Mouse (Mus musculus) neutrophil, adult 5-6 weeks (primary cell): Measurements from ENCODE around the gene Lrrc9. TPM values are rescaled to one million over a fixed set of nuclear protein-coding genes. Genes with fewer than 3 reads are reported as not detected.
A peak's percentile ranks its signal among the peaks of the same experiment; 100 is the strongest.

Source experiments
- ATAC-seq: fragments of 151-379, 151-347 bp; 2 replicates; pipeline ENCODE4 v1.8.0; 2017; ENCODE audit warnings: mild to moderate bottlenecking, moderate TSS enrichment; ENCODE audit not compliant: insufficient number of reproducible peaks, poor library complexity, low FRiP score, severe bottlenecking; ENCODE audit errors: extremely low read depth
- total RNA-seq: library from RNA; stranded (forward); fragments of 200-1000 nt; gene quantifications from 2 replicates; pipeline ENCODE4 v1.2.3, GENCODE M21; 2017

Lrrc9 gene
- total RNA-seq = 0.12 TPM in 1 of 2 replicates, not detected in the other

DNA sequence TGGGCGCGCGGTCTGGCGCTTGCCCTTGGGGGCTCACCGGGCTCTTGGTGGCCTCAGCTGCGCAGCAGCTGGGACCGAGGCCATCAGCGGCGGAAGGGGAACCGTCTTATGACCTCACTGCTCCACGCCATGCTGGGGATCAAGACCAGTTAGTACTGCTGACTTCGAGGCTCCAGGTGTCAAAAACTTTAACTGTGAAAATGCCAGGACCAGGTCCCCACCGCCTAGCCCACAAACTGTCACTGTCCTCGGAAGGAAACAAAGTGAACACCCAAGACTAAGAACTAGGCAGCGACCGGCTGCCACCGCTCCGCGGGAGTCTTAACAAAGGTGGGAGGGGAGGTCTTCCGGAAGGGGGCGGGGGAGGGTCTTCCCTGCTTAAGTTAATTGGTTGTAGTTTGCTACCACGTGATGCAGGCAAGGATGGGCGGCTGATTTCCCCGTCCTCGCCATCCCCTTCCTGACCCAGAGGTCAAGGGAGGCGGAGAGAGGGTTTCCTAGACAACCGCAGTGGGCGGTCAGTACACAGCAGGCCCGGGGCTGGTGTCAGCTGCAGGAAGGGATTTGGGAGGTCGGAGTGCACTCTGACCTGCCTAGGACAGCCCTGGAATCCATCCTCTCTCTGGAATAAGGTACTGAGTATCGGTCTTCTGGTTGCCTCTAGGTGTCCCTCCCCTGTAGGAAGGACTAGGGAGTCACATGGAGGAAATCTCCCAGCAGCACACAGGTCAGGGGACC, at the start of gene Lrrc9:
Gene Lrrc9 (plus strand): TSS at position 28 of the 738 bp plus-strand sequence.
- no peak for ATAC-seq

DNA sequence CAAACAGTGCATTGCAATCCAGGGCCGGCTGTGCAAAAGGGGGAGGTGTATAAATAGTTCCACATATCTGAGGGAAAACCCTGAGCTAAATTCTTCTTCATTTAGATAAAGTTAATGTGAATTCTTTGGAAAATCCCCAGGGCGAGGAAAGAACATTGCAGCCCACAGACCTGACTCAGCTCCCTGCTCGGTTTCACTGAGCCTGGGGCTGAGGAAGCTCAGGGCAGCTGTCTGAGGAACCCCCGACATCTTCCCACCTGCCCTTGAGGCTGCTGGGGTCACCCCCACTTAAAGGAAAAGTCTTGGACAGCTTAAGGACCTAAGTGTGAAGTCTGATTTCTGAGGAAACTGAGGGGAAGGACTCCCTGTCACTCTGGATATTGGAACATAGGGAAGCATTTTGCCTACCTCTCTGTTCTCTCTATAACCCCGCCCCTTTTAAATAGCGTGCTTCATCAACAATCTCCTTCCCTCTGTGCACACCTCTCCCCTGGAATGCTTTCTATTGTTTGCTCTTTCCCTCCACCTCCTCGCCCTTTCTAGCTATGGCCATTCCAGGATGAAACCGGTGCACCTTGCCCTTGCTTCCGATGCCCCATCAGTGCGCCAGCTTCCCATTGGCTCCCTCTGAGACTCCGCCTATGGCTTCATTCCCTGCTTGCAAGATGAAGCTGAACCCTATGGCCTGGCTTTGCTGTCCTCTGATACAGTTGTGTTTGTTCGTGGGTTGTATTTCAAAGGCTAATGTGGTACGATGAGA, 48.4 kb upstream of the Lrrc9 start:
- no peak for ATAC-seq

DNA sequence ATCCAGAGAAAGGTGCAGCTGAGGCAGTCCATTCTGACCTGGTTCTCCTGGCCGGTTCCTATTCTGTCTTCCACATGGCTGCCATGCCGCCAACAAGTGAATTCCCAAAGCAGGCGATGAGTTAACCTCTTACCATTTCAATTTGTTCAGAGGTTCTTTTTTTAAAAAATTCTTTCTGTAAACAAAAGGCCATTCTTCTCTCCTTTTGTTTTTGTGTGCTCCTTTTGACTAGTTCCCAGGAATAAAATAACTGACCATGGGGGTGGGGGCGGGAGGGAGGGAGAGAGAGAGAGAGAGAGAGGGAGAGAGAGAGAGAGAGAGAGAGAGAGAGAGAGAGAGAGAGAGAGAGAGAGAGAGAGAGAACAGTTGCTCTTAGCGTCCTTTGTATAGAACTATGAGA, 36.6 kb upstream of the Lrrc9 start:
- ATAC-seq = no peak

DNA sequence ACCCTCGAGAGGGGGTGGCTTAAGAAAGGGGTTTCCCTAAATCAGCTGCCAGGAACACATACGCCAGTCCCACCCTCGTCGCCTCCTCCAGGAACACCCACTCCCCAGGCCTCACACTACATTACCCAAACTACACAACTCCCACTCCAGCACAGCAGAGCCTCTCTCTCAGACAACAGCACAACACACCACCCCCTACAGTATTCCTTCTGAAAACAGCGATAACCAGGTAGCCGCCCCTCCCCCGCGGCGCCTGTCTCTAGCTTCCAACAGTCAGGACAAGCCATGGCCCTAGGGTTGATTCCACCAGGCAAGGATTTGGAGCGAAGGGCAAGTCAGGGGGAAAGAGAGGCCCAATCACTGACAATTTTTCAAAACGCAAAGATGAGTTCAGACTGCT, 34.5 kb upstream of the Lrrc9 start:
- no peak for ATAC-seq

DNA sequence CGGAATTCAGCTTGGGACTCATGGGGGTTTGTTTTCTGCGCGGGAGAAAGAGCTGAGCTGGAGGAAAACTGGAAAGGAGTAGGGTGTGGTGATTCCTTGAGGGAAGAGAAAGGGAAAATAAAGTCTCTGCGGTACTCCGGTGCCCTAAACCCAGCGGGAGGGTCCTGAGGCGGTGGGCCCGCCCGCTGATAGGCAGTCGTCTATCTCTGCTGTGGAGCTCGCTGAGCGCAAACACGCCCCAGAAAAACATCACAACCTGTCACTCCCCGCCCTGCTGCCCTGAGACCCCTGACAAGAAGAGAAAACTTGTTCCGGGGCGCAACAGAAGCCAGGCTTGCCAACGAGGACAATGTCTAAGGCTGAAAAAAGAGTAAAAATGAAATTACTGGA, 34.0 kb upstream of the Lrrc9 start:
- 0 out of 2 replicates have a peak, but pooled peaks have one; percentile 3 for ATAC-seq

DNA sequence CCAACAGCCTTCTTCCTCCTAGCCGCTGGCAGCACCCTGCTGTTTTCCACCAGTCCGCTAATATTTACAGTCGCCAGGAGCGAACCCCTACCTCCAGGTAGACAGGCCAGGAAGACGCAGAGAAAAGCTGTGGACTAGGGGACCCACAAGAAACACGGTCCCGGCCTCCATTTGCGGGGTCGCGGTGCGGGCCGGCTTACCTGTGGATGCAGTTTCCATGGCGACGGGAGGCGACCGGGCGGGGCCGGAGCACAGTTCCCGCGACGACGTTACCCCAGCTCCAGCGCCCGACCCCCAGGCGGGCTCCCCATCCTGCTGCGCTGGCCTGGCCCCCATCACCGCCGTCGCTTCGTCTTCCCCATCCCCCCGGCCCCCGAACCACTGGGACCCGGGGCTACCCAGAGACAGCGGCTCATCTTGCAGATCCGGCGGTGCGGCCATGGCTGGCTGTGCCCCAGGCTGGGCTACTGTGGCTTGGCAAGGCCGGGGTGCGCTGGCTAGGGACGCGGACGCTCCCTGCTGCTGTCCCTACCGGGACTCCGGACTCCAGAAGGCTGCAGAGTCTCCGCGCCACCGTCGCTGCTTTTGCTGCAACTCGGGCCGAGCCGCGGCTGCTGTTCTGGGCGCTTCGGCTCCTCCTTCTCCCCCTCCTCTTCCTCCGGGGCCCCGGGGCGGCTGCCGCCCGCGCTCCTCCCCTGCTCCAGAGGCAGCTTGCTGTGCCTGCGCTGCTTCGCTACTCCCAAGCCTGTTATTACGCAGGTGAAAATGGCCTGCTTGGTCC, 33.4 kb upstream of the Lrrc9 start:
- ATAC-seq = no peak

DNA sequence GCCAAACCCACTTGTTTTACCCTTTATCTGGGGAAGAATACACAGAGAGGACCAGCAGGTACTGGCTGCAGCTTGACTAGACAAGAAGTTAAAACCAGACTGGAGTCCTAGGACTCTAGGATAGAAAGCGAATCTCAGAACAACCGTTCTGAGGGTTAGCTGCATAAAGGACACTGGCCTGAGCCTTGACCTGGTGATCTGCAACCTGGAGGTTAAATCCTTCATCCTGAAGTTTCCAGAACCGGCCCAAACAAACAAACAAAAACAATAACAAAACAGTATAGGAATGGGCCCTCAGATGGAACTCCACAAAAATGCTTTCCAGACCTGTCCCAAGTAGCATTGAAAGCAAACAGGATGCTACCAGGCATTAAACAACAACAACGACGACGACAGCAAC, 32.7 kb upstream of the Lrrc9 start, which contains the start of gene Rtn1:
Gene Rtn1 (minus strand): TSS at position 101 of the 400 bp plus-strand sequence.
- no peak for ATAC-seq

DNA sequence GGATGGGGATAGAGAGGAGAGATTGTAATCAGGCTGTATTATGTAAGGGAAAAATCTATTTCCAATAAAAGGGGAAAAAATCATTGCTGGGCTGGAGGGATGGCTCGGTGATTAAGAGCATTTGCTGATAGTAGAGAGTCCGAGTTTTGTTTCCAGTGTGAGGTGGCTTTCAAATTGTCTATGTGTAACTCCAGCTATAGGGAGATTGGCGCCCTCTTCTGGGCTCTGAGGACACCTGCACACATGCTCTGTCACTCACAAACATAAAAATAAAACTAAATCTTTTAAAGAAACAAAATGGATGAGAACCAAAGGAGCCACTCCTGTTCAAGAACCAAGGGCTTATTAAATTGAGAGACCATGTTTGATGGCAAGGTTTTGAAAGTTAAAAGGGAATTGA, 23.9 kb upstream of the Lrrc9 start:
- ATAC-seq = 0 out of 2 replicates have a peak, but pooled peaks have one; percentile 26

DNA sequence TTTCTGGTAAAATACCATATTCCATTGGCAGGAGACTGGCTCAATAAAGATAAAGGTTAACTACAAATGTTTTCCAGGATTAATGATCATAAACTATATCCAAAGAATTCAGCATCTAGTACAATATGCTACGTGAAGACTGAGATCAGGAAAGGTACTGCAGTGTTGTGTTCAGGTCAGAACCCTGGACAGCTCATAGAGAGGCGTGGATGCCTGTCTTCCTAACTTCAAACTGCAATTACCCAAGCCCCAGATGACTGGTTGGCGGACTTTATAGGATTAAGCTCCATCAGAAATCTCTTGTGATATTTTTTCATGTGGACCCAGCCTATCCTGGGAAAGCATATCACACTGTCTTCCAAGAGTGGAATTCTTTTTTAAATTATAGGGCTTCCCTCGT, 19.0 kb upstream of the Lrrc9 start:
- ATAC-seq = no peak

DNA sequence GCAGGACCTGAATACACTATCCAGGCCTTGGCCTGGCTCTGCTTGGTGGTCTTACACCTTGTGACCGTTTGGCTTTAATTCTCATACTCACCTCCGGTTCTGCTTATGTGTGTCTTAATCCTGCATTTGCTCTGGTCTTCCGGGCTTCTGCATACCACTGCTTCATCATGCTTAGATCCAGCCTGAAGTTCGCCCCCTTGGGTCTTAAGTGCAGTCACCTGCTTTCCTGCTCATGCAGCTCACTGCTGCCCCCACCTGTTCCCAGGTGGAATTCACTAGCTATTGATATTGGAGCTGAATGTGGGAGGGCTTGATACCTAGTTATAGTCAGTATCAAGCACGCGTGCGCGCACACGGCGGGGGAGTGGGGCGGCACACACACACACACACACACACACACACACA, 13.9 kb upstream of the Lrrc9 start:
- ATAC-seq = peak; percentile 51; the same call in 1 of the 2 replicates

DNA sequence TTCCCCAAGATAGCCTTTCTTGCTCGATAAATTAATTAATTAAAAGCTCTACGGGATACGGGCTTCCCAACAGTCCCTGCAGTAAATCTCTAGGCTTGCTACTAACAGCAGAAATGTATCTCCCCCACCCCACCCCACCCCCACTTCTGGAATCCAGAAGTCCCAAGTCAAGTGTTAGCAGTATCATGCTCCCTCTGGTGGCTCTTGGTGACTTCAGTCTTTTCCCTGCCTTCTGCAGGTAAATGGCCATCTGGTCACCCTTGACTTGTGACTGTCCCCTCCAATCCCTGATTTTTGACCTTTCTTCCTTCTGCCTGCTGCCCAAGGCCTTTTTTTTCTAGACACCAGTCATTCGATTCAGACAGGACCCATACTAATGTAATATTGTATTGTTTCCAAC, 9.5 kb upstream of the Lrrc9 start:
- no peak for ATAC-seq

DNA sequence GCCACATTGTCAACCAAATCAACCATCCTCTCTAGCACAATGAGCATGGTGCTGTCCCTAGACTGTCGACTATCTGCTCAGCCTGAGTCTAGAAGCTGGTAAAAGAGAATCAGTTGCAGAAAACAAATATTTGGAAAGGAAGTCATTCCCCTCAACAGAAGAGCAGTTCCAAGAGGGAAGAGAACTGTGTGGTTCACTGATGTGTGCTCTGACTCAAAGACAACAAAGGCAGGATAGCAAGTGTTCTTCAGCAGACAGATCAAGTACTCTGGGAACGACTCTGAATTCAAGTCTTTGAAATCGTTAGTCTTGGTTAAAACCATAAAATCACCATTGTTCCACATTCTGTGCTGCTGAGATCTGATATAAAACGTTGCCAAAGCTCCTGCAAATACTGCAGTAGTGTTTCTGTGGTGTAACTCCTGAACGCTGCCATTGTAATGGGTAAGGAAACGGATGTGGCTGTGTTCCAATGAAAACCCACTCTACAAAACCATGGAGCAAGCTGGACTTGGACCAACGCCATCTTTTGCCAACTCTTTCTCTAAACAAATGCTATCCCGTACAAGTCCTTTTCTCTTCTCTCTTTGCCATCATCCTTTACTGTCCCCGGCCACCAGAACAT, 8.3 kb upstream of the Lrrc9 start:
- no peak for ATAC-seq

DNA sequence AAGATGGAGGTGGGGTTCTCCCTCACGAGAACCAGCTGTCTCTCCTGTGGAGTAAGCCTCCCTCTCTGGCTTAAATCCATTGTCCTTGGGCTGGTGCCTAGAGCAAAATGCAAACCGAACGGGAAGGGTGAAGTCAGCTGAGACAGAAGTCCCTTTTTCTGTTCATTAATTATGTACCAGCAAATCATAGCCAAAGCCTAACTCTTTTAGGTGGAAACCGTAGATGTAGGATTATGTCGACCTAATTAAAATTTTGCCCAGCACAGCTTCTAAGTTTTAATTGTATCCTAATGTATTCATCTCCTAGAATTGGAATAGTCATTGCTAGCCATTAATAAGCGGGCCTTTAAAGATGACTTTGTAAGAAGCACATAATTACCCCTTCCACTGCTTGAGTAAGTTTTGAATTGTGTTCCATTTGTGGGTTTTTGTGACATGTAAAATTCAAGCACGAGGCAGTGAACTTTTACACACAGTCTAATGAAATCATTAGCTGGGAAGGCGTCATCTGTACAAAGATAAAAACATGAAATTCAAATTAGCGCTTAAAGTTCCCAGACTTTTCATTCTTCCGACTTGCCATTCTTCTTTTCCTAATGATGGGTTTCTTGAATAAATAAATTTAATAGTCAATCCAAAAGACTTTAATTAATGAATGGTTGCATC, 3.9 kb upstream of the Lrrc9 start:
- ATAC-seq = no peak

DNA sequence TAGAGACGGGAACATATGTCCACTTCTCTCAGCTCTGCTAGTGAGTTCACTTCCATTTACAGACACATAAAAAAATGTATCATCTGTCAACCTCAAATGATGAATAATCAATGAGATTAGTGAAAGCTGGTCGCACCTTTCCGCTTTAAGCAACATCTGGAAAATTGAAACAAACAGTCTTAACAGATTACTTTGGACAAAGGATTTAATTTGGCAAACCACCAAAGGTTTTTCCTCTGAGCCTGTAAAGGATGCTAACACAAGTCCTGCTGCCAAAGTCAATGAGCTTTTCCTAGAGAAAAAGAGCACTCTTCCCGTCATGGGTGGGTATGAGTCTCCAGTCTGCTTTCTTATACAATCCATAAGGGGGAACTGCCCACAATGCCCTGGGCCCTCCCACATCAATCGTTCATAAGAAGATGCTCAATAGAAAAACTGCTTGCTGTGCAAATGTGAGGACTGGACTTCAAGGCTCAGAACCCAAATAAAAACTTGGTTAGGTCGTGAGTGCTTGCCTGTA, 2.6 kb upstream of the Lrrc9 start:
- no peak for ATAC-seq

DNA sequence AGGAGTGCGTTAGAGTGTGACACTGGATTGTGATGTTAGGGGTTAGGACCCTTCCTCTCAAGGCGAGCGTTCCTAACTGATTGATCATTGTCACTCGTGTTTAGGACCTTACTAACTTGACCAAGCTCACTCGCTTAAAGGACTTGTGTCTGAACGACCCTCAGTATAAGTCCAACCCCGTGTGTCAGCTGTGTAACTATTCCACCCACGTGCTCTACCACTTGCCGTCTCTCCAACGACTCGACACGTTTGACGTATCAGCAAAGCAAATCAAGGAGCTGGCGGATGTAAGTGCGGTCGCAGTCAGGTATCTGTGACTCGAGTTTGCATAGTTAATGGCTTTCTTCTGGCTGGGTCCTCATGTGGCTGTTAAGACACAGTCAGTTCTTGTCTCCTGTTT, 12.3 kb downstream of the Lrrc9 start:
- ATAC-seq = no peak

DNA sequence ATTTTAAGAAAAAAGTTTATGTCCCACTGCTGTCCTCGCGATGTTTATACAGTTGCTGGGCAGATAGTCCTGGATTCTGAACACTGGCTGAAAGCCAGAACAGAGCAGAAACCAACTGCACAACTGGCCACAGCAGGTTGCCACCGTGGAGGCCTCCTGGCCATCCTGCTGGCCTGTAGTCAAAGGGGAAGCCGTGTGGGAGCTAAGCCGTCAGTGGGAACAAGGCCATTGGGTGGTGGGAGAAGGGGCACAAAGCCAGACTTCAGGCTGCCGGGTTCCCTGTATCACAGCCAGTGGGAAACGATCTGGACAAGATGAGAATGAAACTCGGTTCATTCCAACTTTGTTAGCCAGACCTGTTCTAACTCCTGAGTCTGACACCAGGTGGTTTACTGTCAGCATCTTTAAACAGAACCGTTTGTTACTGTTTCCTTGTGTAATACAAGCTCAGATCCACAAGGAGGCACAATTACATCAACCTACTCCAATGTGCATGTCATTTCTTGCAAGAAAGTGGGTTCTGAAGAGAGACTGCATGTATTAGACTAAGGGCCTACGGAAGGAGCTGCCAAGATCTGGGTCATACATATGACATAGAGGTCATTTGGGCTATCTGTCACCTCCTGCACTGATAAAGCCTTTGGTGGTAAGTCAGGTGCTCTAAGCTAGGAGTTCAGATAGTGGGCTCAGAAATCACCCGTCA, 19.7 kb downstream of the Lrrc9 start:
- ATAC-seq = no peak

DNA sequence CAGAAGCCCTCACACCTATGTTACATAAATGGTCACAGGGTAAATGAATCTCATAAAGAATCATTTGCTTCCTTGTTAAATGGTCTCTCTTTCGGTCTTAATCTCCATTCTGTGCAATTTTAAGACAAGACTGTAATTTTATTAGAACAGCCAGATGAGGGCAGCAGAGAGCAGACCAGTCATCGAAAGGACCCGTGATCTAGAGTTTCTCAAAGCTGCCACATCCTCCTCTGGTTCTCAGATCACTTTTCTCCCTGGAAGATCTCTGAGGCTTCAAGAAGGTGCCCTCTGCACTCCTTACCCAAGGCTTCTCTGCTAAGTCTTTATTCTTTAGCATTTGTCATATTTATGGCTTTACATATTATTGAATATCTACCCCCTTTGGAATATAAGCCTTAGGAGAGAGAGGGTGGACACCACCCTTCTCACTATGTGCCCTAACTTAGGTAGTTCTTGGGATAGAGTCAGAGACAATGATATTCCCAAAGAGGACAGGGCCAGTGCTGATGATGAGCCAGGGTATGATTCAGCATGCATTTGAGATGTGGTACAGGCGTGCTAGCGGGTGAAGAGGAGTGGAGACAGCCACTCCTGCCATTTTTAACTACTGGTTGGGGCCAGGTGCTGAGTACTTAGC, 20.3 kb downstream of the Lrrc9 start:
- peak; percentile 67 for ATAC-seq
